Mouse (Mus musculus): ENCODE measurements at regions not wholly inside any gene's neighbourhood (a gene's known extent, or its start where the extent isn't known, plus 50 kb on each side); places are given as distances from the start of the nearest gene placed in this dataset.

DNA sequence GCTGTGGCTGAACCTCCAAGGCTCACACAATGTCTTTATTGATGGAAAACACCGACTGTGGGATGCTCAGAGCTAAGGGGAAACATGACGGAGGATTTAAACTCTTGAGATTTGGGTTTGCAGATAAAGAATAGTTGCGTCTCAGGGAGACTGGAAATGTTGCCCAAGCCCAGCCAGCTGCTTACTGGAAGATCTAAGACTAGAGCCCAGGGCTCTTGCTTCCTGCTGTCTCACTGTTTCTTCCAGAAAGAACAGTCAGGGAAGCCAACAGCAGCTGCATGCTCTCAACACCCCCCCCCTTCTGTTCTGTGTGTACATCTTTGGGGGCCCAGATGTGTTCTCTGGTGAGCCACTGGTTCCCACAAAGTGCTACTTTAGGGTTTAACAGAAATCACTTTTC, 333.0 kb downstream of the Mtx2 start:
- TF ChIP-seq CTCF (IDR thresholded peaks at IDR 0.05; ENCODE audit: low read depth, low read length): no peak
- no peak for TF ChIP-seq TAL1 (conservative IDR thresholded peaks at IDR 0.05; ENCODE audit: low read depth, low read length)

Measured in G1E (cell line).